Mouse (Mus musculus) forebrain, postnatal 0 days (tissue): Measurements from ENCODE around the gene Pter. TPM values are rescaled to one million over a fixed set of nuclear protein-coding genes. Genes with fewer than 3 reads are reported as not detected.

Experiments used
- ATAC-seq: fragments of 200-750 bp; cut with Nextera tagmentation; 2 replicates; pipeline ENCODE4 v1.8.0; 2017; ENCODE audit warnings: mild to moderate bottlenecking, moderate library complexity
- DNase-seq: peaks from one replicate; pipeline ENCODE4 v3.0.0-alpha.2; 2015
- H3K27ac ChIP-seq: fragments of 300-500 bp; sonication (generic); 2 replicates; pipeline ENCODE4 v1.5.1; 2014; ENCODE audit warnings: low read depth, mild to moderate bottlenecking, antibody characterized with exemption, low read length, moderate library complexity, mixed read lengths
- H3K27me3 ChIP-seq: fragments of 300-500 bp; sonication (generic); 2 replicates; pipeline ENCODE4 v1.6.1; 2014; ENCODE audit warnings: mild to moderate bottlenecking, low read length, mixed read lengths; ENCODE audit not compliant: insufficient read depth
- H3K36me3 ChIP-seq: fragments of 300-500 bp; sonication (generic); 2 replicates; pipeline ENCODE4 v1.6.1; 2014; ENCODE audit warnings: mild to moderate bottlenecking, moderate library complexity; ENCODE audit not compliant: insufficient read depth
- H3K4me1 ChIP-seq: fragments of 300-500 bp; sonication (generic); 2 replicates; pipeline ENCODE4 v1.6.1; 2014; ENCODE audit warnings: antibody characterized with exemption; ENCODE audit not compliant: insufficient read depth
- H3K4me2 ChIP-seq: fragments of 300-500 bp; sonication (generic); 2 replicates; pipeline ENCODE4 v1.6.1; 2014; ENCODE audit warnings: low read depth, mild to moderate bottlenecking, moderate library complexity
- H3K4me3 ChIP-seq: fragments of 300-500 bp; sonication (generic); 2 replicates; pipeline ENCODE4 v1.5.1; 2014; ENCODE audit warnings: low read depth, low read length, mixed read lengths
- H3K9ac ChIP-seq: fragments of 300-500 bp; sonication (generic); 2 replicates; pipeline ENCODE4 v1.6.1; 2014; ENCODE audit warnings: mild to moderate bottlenecking
- H3K9me3 ChIP-seq: fragments of 300-500 bp; sonication (generic); 2 replicates; pipeline ENCODE4 v1.6.1; 2016; ENCODE audit warnings: low read length
- CTCF ChIP-seq: sonication (generic); IDR thresholded peaks from 2 replicates; pipeline ENCODE4 v1.5.1; 2016; ENCODE audit warnings: antibody characterized with exemption, control low read depth, low read depth
- WGBS: fragments of 180-500 bp; shearing (Covaris S2); extraction: QIAGEN DNeasy Blood & Tissue Kit; methylation state at CpG from one replicate; pipeline ENCODE4 v1.1.7; 2014; 5-methylcytosine and 5-hydroxymethylcytosine counted together
- polyA plus RNA-seq: library from polyadenylated mRNA; unstranded; fragments of >200 nt; fragmentation: Nextera tagmentation; extraction: Ambion mirVana; gene quantifications from 2 replicates; pipeline ENCODE4 v1.2.1, GENCODE M21; 2015
- total RNA-seq: library from RNA; depleted of rRNA; stranded (reverse); fragments of >200 nt; gene quantifications from 2 replicates; pipeline ENCODE4 v1.2.3, GENCODE M21; 2014

Gene Pter
- total and polyA plus RNA-seq, 2 experiments from 2014 or later = 4.6 to 5.4 TPM

DNA sequence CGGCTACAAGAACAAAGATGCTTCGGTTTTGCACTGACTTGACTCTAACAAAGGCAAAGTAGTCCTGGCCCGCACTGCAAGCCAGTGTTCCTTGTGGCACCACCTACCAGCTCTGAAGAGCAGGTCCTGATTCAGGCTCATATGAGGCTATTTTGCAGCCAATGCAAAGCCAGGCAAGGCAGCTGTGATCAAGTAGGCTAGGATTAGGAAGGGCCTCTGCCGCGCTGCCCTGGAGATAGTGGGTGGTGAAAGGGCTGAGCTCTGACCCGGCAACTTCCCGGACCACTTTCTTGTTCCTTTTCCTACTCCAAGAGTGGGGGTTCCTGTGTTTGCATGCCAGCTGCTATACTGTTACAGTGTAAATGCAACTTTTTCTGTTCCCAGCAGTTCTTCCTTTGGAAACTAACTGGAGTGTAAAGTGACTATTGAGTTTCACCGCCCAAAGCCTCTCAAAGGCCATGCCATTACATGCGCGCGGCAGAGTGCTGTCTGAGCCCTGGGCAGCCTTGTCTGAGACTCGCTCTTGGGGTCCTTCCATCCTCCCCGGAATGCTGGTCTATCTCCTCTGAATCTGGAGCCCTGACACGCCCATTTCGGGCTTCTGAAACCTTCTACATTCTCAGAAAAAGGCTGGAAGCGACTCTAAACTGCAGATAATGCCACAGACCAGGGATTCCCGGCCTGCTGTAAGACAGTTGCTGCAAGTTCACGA is 85.6 kb downstream of the Pter start:
- TF ChIP-seq CTCF = no peak
- 13% methylated on average over 18 of the region's 18 CpGs for WGBS
- Histone ChIP-seq H3K4me3 (peak overlapping the region; percentile 51), H3K36me3 (no peaks in the 10 kb centered on the region), H3K27me3 (peaks cover 23% of the 10 kb centered on the region), H3K27ac (no peak overlapping the region), H3K9me3 (no peaks in the 10 kb centered on the region), H3K4me2 (peak overlapping the region; percentile 97), H3K9ac (peak overlapping the region; percentile 40), H3K4me1 (0 out of 2 replicates have a peak, but pooled peaks cover 14% of the 10 kb centered on the region)
- DNase-seq (peak; percentile 10), ATAC-seq (0 out of 2 replicates have a peak, but pooled peaks have one; percentile 5)

DNA sequence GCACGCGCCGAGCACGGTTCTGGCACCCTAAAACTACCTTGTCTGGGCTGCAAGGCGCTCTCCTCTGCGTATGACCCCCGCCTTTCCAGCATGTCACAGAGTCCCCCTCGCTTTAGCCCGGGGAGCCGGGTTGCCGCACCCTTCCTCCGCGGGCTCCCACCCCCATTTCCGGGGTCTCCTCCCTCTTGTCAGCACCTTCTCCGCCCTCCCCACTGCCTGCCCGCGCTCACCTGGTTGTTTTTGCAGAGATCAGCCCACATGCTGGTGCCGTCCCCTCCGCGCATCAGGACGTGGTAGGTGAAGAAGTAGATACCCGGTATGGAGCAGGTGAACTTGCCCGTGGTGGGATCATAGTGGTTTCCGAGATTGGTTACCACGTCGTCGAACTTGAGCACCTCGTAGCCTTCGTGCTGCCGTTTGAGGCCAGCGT is 86.2 kb downstream of the Pter start:
- Histone ChIP-seq H3K27ac (no peak overlapping the region), H3K4me3 (peak overlapping the region; percentile 51), H3K9ac (peak overlapping the region; percentile 40), H3K27me3 (peaks cover 23% of the 10 kb centered on the region), H3K36me3 (no peaks in the 10 kb centered on the region), H3K9me3 (no peaks in the 10 kb centered on the region), H3K4me2 (peak overlapping the region; percentile 97), H3K4me1 (0 out of 2 replicates have a peak, but pooled peaks cover 14% of the 10 kb centered on the region)
- DNase-seq = peak; percentile 24
- no peak for TF ChIP-seq CTCF
- 3% methylated on average over 31 of the region's 31 CpGs for WGBS
- peak; percentile 15; the same call in 1 of the 2 replicates for ATAC-seq

DNA sequence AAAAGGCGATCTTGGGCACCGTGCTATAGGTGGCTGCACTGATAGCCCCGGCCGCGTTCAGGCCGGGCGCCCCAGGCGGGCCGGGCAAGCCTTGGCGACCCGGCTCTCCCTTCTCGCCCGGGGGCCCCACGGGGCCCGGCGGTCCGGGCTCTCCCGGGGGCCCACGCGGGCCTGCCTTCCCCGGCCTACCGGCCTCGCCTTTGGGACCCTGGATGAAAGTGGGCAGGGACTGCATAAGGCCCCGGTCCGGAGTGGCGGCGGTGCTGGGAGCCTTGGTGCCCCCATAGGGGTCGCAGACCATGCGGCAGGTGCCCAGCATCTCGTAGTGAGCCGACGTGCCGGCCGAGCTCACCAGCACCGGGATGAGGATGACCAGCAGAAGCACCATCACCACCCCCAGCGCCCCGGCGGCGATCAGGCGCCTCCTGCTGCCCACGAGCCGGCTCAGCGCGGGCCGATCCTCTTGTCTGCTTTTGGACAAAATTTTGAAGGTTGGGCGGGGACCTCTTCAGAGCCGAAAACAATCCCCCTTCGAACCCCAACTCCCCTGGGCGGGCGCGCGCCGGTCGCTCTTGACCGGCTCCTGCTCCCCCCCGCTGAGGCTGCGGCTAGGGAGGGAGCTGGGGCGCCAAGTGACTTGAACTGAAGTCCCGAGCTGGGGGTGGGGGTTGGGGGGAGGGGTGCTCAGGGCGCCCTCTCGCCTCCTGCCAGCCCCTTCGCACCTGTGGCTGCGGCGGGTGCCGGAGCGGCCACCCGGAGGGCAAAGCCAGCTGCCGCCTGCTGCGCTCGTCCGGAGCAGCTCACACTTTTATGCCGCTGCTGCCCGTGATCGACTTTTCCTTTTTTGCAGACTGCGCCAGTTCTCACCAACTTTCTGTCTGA is 86.9 kb downstream of the Pter start:
- Histone ChIP-seq H3K4me3 (peak overlapping the region; percentile 51), H3K9ac (peak overlapping the region; percentile 40), H3K27me3 (peaks cover 23% of the 10 kb centered on the region), H3K4me1 (0 out of 2 replicates have a peak, but pooled peaks cover 14% of the 10 kb centered on the region), H3K9me3 (no peaks in the 10 kb centered on the region), H3K27ac (no peak overlapping the region), H3K36me3 (no peaks in the 10 kb centered on the region), H3K4me2 (peak overlapping the region; percentile 97)
- WGBS = 2% methylated on average over 75 of the region's 75 CpGs
- ATAC-seq = peak; percentile 67
- DNase-seq = peak; percentile 36
- peak; percentile 39 for TF ChIP-seq CTCF

DNA sequence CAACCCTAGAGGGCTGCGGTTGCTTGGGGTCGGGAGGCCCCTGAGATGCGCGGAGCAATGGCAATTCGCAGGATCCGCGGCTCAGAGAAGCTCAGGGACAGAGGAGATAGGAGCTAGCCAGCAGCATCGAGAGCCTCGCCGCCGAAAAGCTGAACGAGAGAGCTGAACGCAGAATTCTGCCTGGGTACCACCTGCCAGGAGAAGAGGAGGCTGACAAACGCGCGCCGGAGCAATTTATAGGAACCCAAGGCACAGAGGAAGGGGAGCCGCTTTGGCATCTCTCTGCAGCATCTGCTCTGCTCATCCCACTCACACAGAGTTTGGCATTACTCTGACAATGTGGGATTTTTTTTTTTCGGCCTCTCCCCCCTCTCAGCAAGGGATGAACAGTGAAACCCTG is 87.6 kb downstream of the Pter start, which contains the start of gene C1ql3:
Gene C1ql3, minus strand, starts transcription at position 335 of the 400 bp plus-strand sequence.
- ATAC-seq = peak; percentile 65
- Histone ChIP-seq H3K9me3 (no peaks in the 10 kb centered on the region), H3K4me3 (peak within 1 kb of the TSS; percentile 51), H3K9ac (peak within 1 kb of the TSS; percentile 40), H3K4me1 (0 out of 2 replicates have a peak, but pooled peaks cover 14% of the 10 kb centered on the region), H3K27ac (no peak within 1 kb of the TSS), H3K4me2 (peak within 1 kb of the TSS; percentile 97), H3K27me3 (peaks cover 23% of the 10 kb centered on the region), H3K36me3 (no peaks in the 10 kb centered on the region)
- peak; percentile 72 for DNase-seq
- no peak for TF ChIP-seq CTCF
- 2% methylated on average over 19 of the region's 19 CpGs for WGBS

DNA sequence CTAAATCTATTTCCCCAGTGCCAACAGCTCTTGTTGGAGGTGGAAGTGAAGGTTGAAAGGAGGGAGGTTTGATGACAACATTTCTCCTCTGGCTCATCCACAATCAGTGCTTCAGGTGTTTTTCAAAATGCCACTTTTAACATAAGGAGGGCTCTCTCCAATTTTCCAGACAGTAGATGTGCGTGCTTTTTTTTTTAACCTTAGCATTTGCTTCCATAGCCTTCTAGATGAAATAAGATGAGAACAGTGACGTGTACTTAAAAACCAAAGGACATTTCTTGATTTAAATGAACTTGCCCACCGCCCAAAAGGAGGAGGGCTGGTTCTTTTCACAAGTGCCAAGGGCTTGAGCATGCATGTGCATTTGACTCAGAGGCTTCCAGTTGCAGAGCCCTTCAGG is 88.1 kb downstream of the Pter start:
- ATAC-seq (no peak), DNase-seq (no peak)
- Histone ChIP-seq H3K9ac (no peak overlapping the region), H3K27me3 (peaks cover 23% of the 10 kb centered on the region), H3K4me3 (no peak overlapping the region; the same call in 1 of the 2 replicates), H3K36me3 (no peaks in the 10 kb centered on the region), H3K4me1 (0 out of 2 replicates have a peak, but pooled peaks cover 14% of the 10 kb centered on the region), H3K9me3 (no peaks in the 10 kb centered on the region), H3K27ac (no peak overlapping the region), H3K4me2 (peak overlapping the region; percentile 97)
- no peak for TF ChIP-seq CTCF
- WGBS = 45% methylated on average over 3 of the region's 3 CpGs

DNA sequence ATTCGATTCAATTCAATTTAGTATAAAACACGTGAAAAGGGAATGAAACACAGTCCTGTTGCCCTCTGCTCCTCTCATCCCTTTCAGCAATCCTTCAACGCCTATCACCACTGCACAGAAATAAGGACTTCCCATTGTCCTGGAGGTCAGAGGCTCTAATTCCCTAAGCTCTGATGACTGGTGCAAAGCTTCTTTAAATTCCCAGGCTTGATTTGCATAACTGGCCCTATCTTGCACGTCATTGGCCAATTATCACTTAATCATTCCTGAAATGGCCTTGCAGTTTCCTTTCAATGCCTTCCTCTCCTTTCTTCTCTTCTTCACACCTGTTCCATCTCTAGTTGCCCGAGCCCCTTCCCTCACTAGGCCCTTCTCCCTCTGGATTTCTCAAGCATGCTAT is 94.5 kb downstream of the Pter start:
- H3K36me3 ChIP-seq = no peaks in the 10 kb centered on the region
- no peak for TF ChIP-seq CTCF
- H3K4me3 ChIP-seq = no peak overlapping the region
- ATAC-seq = no peak
- no peaks in the 10 kb centered on the region for H3K27me3 ChIP-seq
- H3K4me1 ChIP-seq = no peaks in the 10 kb centered on the region
- no peak overlapping the region for H3K4me2 ChIP-seq
- DNase-seq = no peak
- no peak overlapping the region for H3K27ac ChIP-seq
- no peak overlapping the region for H3K9ac ChIP-seq
- WGBS = 20% methylated on average over 5 of the region's 5 CpGs
- no peaks in the 10 kb centered on the region for H3K9me3 ChIP-seq
